Mouse (Mus musculus): ENCODE data around the gene Napepld.
"Not testable (repeated sequence)": the region's sequence is repeated elsewhere in the genome, so short reads cannot be mapped to it uniquely, and the experiment has no call there.

Napepld gene

DNA sequence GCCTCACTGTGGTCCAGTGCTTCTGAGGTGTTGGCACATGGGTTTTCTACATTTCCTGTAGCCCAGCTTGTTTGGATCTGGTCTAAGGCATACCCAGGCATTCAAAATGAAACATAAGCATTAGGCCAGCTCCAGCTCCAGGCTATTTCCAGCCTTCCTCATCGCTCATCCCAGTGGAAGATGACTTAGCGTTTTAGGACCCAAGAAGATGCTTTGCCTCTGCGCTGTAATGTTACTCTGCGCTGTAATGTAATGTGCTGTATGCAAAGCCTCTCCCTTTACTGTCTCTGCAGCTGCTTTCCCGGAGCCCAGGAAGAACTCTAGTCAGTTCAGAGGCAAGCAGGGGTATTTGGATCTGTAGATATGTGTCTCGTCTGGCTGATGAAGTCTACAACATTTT is 43.2 kb downstream of the Napepld start:
- ChIA-PET POLR2A (interaction anchor here in 2 of 4 experiments (0.6 to 1.6 kb wide), 5 partner anchors 9 to 15 kb away, joined by 3 to 5 read pairs (median 4); partner anchors contain the start of gene Armc10 (in 1 of the 2)), CTCF (interaction anchor here in 3 of 4 experiments (0.8 to 1.7 kb wide), 4 partner anchors 9 to 77 kb away, joined by 3 to 7 read pairs (median 4); no protein-coding TSS in a partner anchor)

DNA sequence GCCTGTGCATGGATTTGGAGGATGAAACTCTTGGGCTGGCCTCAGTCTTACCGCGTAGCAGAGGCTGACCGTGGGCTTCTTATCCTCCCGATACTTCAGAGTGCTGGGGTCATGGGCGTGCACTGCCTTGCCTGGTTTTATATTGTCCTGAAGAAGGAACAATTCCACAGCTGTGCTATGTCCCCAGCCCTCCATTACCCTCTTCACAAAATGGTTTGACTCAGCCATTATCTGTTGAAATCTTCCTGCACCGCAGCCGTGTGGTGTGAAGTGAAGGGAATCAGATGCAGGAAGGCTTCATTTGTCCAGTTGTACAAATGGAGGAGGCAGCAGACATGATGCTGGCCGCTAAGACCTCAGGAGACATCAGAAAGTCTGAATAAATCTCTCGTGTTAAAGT is 44.3 kb downstream of the Napepld start:
- CTCF ChIA-PET: interaction anchor here in 1 of 4 experiments (1.7 kb wide), 1 partner anchor 10 kb away, joined by 6 read pairs; no protein-coding TSS in a partner anchor
- POLR2A ChIA-PET: interaction anchor here in 2 of 4 experiments (0.8 to 1.6 kb wide), 3 partner anchors 8 to 11 kb away, joined by 3 to 5 read pairs (median 3); partner anchors contain the start of genes Armc10 (in 1 of the 2) and Fbxl13 (in 1 of the 2)

DNA sequence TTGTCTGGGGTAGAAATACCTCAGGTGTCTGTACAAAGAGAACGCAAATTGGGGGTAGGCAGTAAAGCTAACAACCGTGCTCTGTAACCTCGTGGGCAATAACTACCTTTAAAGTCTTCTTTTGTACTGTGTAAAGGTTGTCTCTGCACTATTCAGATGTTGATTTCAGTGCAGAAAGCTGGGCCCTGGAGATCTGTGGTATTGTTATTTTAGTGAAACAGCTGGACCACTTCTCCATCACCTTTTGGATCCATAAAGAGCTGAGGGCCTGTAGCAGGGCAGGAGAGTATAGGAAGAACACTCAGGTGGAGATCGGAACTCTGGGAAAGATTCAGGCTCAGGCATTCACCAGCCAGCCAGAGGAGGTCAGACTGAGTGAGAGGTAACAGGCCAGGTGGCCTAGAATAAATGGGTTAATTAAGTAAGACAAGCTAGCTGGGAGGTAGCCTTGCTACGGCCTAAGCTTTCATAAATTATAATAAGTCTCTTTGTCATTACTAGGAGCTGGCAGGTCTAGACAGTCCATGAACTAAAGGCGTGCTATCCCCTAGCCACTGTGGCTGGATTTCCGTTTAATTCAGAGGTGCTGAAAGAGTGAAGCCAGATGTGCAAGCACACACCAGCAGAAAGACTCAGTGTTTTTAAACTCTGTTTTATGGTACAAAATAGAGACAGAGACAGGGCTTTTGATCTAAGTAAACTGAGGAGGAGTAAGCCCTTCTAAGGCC is 49.1 kb downstream of the Napepld start:
- CTCF ChIA-PET: interaction anchor here in 1 of 4 experiments (0.5 to 1.0 kb wide), 2 partner anchors 11 to 260 kb away, joined by 3 to 4 read pairs; no protein-coding TSS in a partner anchor
- POLR2A ChIA-PET: interaction anchor here (0.5 to 1.9 kb wide), 20 partner anchors 10 to 140 kb away, joined by 3 to 14 read pairs (median 4); partner anchors contain the start of gene Napepld (in 3 of the 4)

DNA sequence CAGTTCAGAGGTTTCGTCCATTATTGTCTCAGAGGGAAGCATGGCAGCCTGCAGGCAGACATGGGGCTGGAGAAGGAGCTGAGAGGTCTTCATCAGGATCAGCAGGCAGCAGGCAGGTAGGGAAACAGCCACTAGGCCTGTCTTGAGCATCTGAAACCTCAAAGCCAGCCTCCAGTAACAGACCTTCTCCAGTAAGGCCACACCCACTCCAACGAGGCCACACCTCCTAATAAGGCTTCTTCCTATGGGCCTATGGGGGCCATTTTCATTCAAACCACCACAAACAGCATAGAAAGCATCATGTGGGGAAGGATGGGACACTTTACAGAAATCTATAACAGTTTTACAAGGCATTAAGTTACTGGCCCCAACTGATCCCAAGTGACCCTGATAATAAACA is 50.5 kb downstream of the Napepld start:
- ChIA-PET POLR2A (interaction anchor here in 3 of 4 experiments (1.4 to 2.7 kb wide), 3 partner anchors 17 to 25 kb away, joined by 4 to 6 read pairs (median 5); no protein-coding TSS in a partner anchor), CTCF (no interaction called here)

DNA sequence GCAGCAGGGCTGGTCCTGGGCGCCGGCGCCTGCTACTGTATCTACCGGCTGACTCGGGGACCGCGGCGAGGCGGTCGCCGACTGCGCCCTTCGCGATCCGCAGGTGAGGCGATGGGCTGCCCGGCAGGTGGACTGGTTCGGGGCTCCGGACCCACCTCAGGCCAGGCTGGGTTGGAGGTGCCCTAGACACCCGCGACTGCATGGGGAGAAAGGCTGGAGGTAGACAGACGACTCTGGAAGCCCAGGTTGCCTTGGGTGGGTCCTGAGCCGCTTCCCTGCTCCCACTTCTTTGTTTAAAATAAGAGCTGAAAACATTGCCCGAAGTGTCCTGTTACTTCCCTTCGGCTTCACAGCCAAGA is 55.1 kb downstream of the Napepld start:
- CTCF ChIA-PET: interaction anchor here (0.6 to 2.1 kb wide), 12 partner anchors 12 to 228 kb away, joined by 3 to 7 read pairs (median 3); no protein-coding TSS in a partner anchor
- POLR2A ChIA-PET: interaction anchor here in 3 of 4 experiments (0.5 to 3.4 kb wide), 42 partner anchors 11 to 764 kb away, joined by 3 to 25 read pairs (median 5); partner anchors contain the start of genes Dnajc2 (in 3 of the 3), Napepld (in 3 of the 3), Psmc2 (in 3 of the 3) and Phtf2 (in 1 of the 3)

DNA sequence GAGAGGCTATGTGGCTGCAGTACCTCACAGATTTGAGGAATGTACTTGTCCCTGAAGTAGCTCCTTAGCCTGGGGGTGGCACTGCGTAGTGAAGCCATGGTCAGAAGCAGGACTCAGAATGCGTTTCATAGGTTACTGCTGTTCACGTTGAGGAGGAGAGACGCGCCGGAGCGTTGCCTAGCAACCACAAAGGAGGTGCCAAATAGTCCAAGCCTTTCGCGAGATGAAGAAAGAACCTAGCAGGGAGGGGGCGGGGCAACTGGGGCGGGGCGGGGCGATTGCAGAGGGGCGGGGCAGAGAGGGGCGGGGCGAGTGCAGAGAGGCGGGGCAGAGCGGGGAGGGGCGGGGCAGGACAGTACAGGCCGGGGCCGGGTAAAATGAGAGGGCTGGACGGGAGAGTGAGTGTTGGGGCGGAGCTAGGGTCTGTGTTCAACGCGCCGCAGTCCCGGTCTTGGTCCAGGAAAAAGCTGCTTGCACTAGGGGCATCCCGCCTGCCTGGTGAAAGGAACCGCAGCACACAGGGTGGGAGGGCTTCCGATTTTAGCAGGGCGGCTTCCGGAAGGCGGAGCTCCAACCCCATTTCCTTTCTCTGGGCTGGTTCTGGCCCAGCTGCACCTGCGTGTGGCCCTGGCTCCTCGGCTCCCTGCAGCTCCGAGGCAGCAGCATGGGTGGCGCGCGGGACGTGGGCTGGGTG is 55.6 kb downstream of the Napepld start, which contains the start of the genes Fbxl13 and Armc10:
Fbxl13 (minus strand) TSS at position 196 of the 694 bp plus-strand sequence.
Armc10 (plus strand) TSS at position 375 of the 694 bp plus-strand sequence.
- ChIA-PET CTCF (interaction anchor here (0.6 to 2.1 kb wide), 13 partner anchors 12 to 1580 kb away, joined by 3 to 7 read pairs (median 3); no protein-coding TSS in a partner anchor), POLR2A (interaction anchor here in 3 of 4 experiments (0.5 to 3.4 kb wide), 45 partner anchors 11 to 764 kb away, joined by 3 to 25 read pairs (median 5); partner anchors contain the start of genes Dnajc2 (in 3 of the 3), Napepld (in 3 of the 3), Psmc2 (in 3 of the 3) and Phtf2 (in 1 of the 3))

DNA sequence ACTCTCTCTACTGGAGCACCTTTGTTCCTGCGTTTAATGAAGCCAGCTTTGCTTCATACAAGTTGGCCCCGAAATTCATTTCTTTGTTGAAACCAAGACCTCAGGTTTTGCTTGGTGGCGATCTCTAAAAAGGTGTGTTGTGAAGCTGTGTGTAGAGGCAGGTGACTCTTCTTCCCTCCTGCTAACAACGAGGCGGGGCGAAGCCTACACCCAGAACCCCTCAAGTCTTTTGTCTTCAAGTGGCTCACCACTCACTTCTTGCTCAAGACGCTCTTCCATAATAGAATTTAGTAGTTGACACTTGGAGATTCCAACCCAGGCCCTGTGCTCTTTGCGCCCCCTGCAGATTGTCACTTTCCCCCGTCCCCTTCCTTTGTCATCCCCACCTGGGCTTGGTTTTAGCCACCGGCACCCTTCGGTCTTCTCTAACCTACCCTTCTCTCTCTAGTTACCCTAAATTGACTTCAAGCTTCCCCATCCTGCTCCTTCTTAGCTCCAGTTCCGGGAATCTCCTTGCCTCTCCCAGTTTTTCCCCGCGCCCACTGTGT is 56.2 kb downstream of the Napepld start:
- ChIA-PET CTCF (interaction anchor here in 2 of 4 experiments (0.7 to 2.1 kb wide), 7 partner anchors 22 to 1580 kb away, joined by 3 to 7 read pairs (median 3); no protein-coding TSS in a partner anchor), POLR2A (interaction anchor here in 3 of 4 experiments (0.5 to 3.4 kb wide), 28 partner anchors 12 to 693 kb away, joined by 3 to 25 read pairs (median 5); partner anchors contain the start of genes Napepld (in 3 of the 3), Pmpcb (in 1 of the 3) and Ptpn12 (in 1 of the 3))

DNA sequence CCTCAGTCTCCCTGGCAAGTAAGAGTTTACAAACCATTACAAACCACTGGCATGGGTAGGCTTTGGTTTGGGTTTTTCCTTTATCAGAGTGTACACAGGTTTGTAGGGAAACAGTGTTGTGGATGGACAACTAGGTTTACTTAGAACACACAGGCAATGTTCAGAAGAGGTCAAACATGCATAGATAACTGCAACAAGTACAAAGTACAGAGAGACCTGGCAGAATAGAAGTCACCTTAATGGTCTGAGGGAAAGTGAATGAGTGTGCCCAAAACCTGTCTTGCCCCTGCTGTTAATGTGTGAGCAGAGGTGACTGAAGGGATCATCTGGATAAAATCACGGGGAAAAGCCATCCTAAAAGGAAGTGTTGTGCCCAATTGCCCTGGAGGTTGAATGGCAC is 57.6 kb downstream of the Napepld start:
- POLR2A ChIA-PET: interaction anchor here in 1 of 4 experiments (0.6 kb wide), 1 partner anchor 420 kb away, joined by 3 read pairs; no protein-coding TSS in a partner anchor
- CTCF ChIA-PET: no interaction called here

DNA sequence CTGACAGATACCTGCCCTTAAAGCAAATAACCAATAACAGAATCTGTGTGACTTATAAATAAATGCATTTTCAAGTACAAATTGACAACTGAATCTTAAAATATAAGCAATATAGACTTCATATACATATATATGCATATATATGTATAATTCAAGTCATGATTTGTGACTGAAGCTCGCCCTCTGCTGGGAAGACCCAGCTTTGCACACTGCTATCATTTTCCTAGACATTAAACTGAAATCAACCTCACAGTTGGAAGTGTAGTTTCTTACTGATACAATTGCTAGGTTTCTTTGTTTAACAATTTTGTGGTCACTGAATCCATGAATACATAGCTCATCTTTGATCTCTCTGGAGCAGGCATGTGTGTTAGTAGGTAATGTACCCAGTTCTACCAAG is 60.2 kb downstream of the Napepld start:
- POLR2A ChIA-PET: interaction anchor here in 2 of 4 experiments (0.6 to 2.6 kb wide), 6 partner anchors 8 to 327 kb away, joined by 3 to 7 read pairs (median 3); partner anchors contain the start of gene Napepld (in 1 of the 2)
- CTCF ChIA-PET: interaction anchor here in 1 of 4 experiments (0.6 to 1.5 kb wide), 5 partner anchors 11 to 315 kb away, joined by 3 to 4 read pairs (median 4); partner anchors contain the start of genes Dnajc2, Napepld and Psmc2

DNA sequence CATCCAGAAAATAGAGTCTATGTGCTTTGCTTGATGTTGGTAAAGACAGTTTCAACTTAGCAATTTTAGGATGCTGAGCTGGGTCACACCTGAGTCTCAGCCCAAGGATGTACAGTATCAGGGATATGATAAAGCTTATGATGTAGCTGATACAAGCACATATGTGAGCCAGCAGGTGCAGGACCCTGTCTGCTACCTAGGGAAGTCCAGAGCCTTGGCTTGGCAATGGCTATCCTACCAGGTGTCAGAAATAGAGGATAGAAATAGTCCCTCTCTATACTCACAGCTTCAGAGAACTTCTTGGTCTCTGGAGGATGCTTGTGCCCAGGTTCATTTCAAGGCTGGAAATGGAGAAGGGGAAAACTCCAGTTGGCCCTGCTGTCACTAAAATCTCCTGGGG is 75.3 kb downstream of the Napepld start:
- ChIA-PET POLR2A (interaction anchor here in 1 of 4 experiments (1.6 kb wide), 1 partner anchor 10 kb away, joined by 7 read pairs; no protein-coding TSS in a partner anchor), CTCF (interaction anchor here in 1 of 4 experiments (0.7 kb wide), 1 partner anchor 565 kb away, joined by 3 read pairs; no protein-coding TSS in a partner anchor)

DNA sequence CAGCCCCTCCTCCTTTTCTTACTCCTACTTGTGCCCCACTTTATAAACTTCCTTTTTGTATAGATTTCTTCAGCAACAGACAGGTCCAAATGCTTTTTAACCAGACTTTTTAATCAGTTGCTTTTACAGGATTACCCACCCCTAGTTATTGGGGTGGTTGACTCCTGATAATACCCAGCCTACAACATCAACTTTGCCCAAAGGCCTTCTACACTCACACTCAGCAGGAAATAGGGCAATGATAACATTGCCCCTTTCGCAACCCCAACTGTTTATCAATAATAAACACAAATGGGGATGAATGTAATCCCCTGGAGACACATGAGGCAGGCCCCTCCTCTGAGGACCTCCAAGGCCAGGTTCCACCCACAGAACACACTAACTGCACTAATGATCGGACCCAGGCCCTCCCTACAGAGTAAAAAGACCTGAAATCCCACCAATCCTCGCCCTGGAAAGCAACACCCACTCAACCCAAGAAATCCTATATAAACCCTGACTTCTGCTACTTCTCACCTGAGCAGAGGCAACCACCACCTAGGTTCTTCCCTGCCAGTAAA is 84.7 kb downstream of the Napepld start:
- ChIA-PET POLR2A (no interaction called here), CTCF (no interaction called here)

DNA sequence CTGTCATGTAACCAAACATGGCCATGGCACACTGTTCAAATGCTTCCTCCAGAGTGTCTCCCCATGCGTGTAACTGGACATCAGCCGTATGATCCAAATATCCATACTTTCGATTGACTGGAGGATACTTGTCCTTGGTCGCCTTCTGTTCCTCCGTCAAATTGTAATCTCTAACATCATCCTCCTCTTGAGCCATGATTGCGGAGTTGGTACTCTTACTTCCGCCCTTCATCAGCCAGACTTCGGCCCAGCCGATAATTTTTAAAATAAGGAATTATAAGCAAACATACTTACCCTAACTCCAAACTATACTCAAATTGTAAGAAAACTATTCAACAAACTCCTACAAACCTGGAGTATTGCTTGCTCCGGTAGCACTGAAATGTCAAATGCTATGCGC is 86.9 kb downstream of the Napepld start:
- POLR2A ChIA-PET, CTCF ChIA-PET: not testable (repeated sequence)

Data from embryonic stem cell, embryonic (primary cell).